Mouse (Mus musculus) testis, adult 2 months (tissue): ENCODE measurements around the gene Lpin1. TPM values are rescaled to one million over a fixed set of nuclear protein-coding genes. Genes with fewer than 3 reads are reported as not detected.

Source experiments
- H3K27ac ChIP-seq: fragments of 200-500 bp; 2 replicates; pipeline ENCODE4 v1.5.1; 2012; ENCODE audit warnings: low read depth, low read length; ENCODE audit not compliant: control insufficient read depth, insufficient read depth
- H3K27me3 ChIP-seq: fragments of 200-500 bp; 2 replicates; pipeline ENCODE4 v1.6.1; 2012; ENCODE audit warnings: mild to moderate bottlenecking, low read length, moderate library complexity; ENCODE audit not compliant: control insufficient read depth, insufficient read depth
- H3K36me3 ChIP-seq: fragments of 200-500 bp; 2 replicates; pipeline ENCODE4 v1.6.1; 2012; ENCODE audit warnings: mild to moderate bottlenecking, low read length; ENCODE audit not compliant: control insufficient read depth, insufficient read depth
- H3K4me1 ChIP-seq: fragments of 200-500 bp; 2 replicates; pipeline ENCODE4 v1.6.1; 2012; ENCODE audit warnings: low read length; ENCODE audit not compliant: control insufficient read depth, insufficient read depth
- H3K4me3 ChIP-seq: fragments of 200-500 bp; 2 replicates; pipeline ENCODE4 v1.5.1; 2012; ENCODE audit warnings: low read depth, mild to moderate bottlenecking, low read length, moderate library complexity, mixed read lengths; ENCODE audit not compliant: control insufficient read depth
- CTCF ChIP-seq: fragments of 200-500 bp; IDR thresholded peaks from 2 replicates; pipeline ENCODE4 v1.5.1; 2012; ENCODE audit warnings: low read depth, mild to moderate bottlenecking, inconsistent platforms, low read length, moderate library complexity; ENCODE audit not compliant: control insufficient read depth, insufficient read depth, insufficient replicate concordance
- POLR2A ChIP-seq: fragments of 200-500 bp; IDR thresholded peaks from 2 replicates; pipeline ENCODE4 v1.6.1; 2012; ENCODE audit warnings: low read depth, mild to moderate bottlenecking, inconsistent platforms, low read length, moderate library complexity; ENCODE audit not compliant: control insufficient read depth
- polyA plus RNA-seq: library from polyadenylated mRNA; depleted of rRNA; stranded (reverse); fragments of >200 nt; gene quantifications from 2 replicates; pipeline ENCODE4 v1.2.3, GENCODE M21; 2012; rRNA removed

The Lpin1 gene
- polyA plus RNA-seq, 1 experiment = 301 TPM

- Histone ChIP-seq H3K4me3 (no peak overlapping the region), H3K36me3 (no peaks in the 10 kb centered on the region)
- TF ChIP-seq CTCF = no peak
- TF ChIP-seq POLR2A = no peak
Observed at GRCm38 (mm10) chr12:16488899-16489298, 121.9 kb downstream of the Lpin1 start.

GRCm38 (mm10) chr12:16487453-16487852, 123.3 kb downstream of the Lpin1 start:
- H3K36me3 ChIP-seq = no peaks in the 10 kb centered on the region
- H3K4me1 ChIP-seq = peaks cover 2% of the 10 kb centered on the region
- TF ChIP-seq POLR2A = no peak
- no peak for TF ChIP-seq CTCF
- H3K27ac ChIP-seq = no peak overlapping the region
- no peak overlapping the region for H3K4me3 ChIP-seq
- H3K27me3 ChIP-seq = no peaks in the 10 kb centered on the region

More at GRCm38 (mm10) chr12:16488899-16489298, 121.9 kb downstream of the Lpin1 start:
- Histone ChIP-seq H3K27me3 (no peaks in the 10 kb centered on the region), H3K4me1 (no peaks in the 10 kb centered on the region), H3K27ac (no peak overlapping the region)

Other genes with a start within 250 kb of the Lpin1 start
- gene Ntsr2, start 42.4 kb upstream of the Lpin1 start, polyA plus RNA-seq = 0.90 and 1.7 TPM in 2 replicates
- gene Greb1, start 189.9 kb upstream of the Lpin1 start, polyA plus RNA-seq = 2.6 and 3.1 TPM in 2 replicates
- 3.2 and 5.0 TPM in 2 replicates for gene E2f6, start 200.0 kb upstream of the Lpin1 start, polyA plus RNA-seq